In the genomic region with DNA sequence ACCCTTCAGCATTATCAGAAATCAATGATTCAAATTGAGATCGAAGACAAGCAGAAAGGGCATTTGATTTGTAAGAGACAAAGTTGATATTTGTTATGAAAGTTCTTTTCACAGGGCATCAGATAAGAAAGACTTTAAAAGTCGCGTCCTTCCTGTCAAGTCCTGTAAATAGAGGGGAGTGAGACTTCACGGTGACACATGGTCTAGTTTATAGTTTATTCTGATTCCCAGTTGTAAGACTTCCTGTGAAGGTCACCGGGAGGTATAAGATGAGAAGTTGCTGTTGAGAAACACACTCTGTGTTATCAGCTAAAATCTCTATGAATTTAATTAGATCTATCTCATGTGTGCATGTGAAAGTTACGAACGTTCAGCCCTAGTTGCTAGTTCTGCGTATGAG, we compare ENCODE assay signal across 19 mouse cellular contexts.
DNase-seq lines count a peak whose midpoint lies in the region; ATAC-seq lines count a peak whose summit lies in the region.
"Had no signal": no experiment of that assay in that cellular context is flagged by ENCODE, and none has a peak within 500 bp of the region (broad histone marks: within the 10 kb centered on the region; RNA-seq: fewer than 3 reads in every experiment).

No protein-coding gene starts in this region.

- DNase-seq in 416B (ENCODE audit: low read depth): peak; percentile 42
- DNase-seq in induced T-regulatory cell, adult 2 months (ENCODE audit: low read depth): peak; percentile 14
- DNase-seq in heart, adult 8-10 months (ENCODE audit: low spot score): no peak
- no peak for DNase-seq in ovary, postnatal 36 days (ENCODE audit: low spot score)
- DNase-seq: adrenal gland, adult 8-10 months; adrenal gland, postnatal 14 days; adrenal gland, postnatal 36 days; cerebellum, adult 11-12 months; cerebellum, adult 2 months; cerebellum, adult 9-10 months; cerebellum, postnatal 10 days; cerebellum, postnatal 25 days; forebrain, postnatal 0 days had no signal

- WGBS in kidney, embryonic 14.5 days: 53% methylated on average over 8 of the region's 8 CpGs

- H3K4me1 ChIP-seq in kidney, embryonic 14.5 days (ENCODE audit: control insufficient read depth, insufficient read depth, low read length): no peaks in the 10 kb centered on the region
- H3K4me1 ChIP-seq: embryonic facial prominence, embryonic 12.5 days; forebrain, embryonic 13.5 days; forebrain, embryonic 15.5 days had no signal

- no peak overlapping the region for H3K9ac ChIP-seq in kidney, embryonic 14.5 days (ENCODE audit: low read depth, low read length)
- H3K9ac ChIP-seq: embryonic facial prominence, embryonic 12.5 days; forebrain, embryonic 13.5 days; forebrain, embryonic 15.5 days; forebrain, postnatal 0 days had no signal

- no peaks in the 10 kb centered on the region for H3K9me3 ChIP-seq in kidney, embryonic 14.5 days (ENCODE audit: control insufficient read depth, low read length)
- H3K9me3 ChIP-seq: embryonic facial prominence, embryonic 10.5 days; embryonic facial prominence, embryonic 12.5 days; forebrain, embryonic 13.5 days; forebrain, embryonic 15.5 days had no signal

- ATAC-seq in CD4-positive, CD25-positive, alpha-beta regulatory T cell, adult 4 months: peak; percentile 77
- ATAC-seq in kidney, embryonic 14.5 days (ENCODE audit: low FRiP score, low TSS enrichment): no peak
- ATAC-seq: forebrain, embryonic 13.5 days; forebrain, embryonic 15.5 days; forebrain, postnatal 0 days had no signal

- H3K4me3 ChIP-seq in kidney, embryonic 14.5 days (ENCODE audit: low read length): no peak overlapping the region
- H3K4me3 ChIP-seq: embryonic facial prominence, embryonic 10.5 days; embryonic facial prominence, embryonic 12.5 days; forebrain, embryonic 13.5 days; forebrain, embryonic 15.5 days had no signal

- no peak overlapping the region for H3K27ac ChIP-seq in kidney, embryonic 14.5 days (ENCODE audit: low read depth, low read length)
- H3K27ac ChIP-seq: embryonic facial prominence, embryonic 10.5 days; embryonic facial prominence, embryonic 12.5 days; forebrain, embryonic 13.5 days; forebrain, embryonic 15.5 days had no signal

- no peaks in the 10 kb centered on the region for H3K36me3 ChIP-seq in kidney, embryonic 14.5 days (ENCODE audit: control insufficient read depth, insufficient read depth, low read length)
- H3K36me3 ChIP-seq: embryonic facial prominence, embryonic 10.5 days; embryonic facial prominence, embryonic 12.5 days; forebrain, embryonic 15.5 days had no signal

- no peak overlapping the region for H3K4me2 ChIP-seq in kidney, embryonic 14.5 days (replicated peaks; ENCODE audit: low read depth, low read length)
- H3K4me2 ChIP-seq: embryonic facial prominence, embryonic 12.5 days; forebrain, embryonic 13.5 days; forebrain, embryonic 15.5 days had no signal

- no peaks in the 10 kb centered on the region for H3K27me3 ChIP-seq in kidney, embryonic 14.5 days (ENCODE audit: control insufficient read depth, insufficient read depth, low read length)
- H3K27me3 ChIP-seq: embryonic facial prominence, embryonic 12.5 days; forebrain, embryonic 13.5 days; forebrain, embryonic 15.5 days had no signal

Comparison
In these comparisons a context has a peak if more than half of its experiments do, and no peak if none do; other contexts are left out.
1. DNase-seq: peak in 416B (single experiment) and induced T-regulatory cell, adult 2 months (single experiment); none in heart, adult 8-10 months (single experiment) and ovary, postnatal 36 days (single experiment).